Mouse (Mus musculus) liver, embryonic 14.5 days (tissue): ENCODE results near the gene Cgnl1.

Experiments used
- CTCF ChIP-seq: IDR thresholded peaks from 2 replicates; pipeline ENCODE4 v1.5.1; 2016; ENCODE audit warnings: antibody characterized with exemption, low read depth, control low read depth
- EP300 ChIP-seq: IDR thresholded peaks from 2 replicates; pipeline ENCODE4 v1.6.1; 2016; ENCODE audit warnings: antibody characterized with exemption, low read depth

GRCm38 (mm10) chr9:71766902-71767301, 4.5 kb downstream of the Cgnl1 start:
- TF ChIP-seq CTCF (no peak), EP300 (no peak)
